Mouse (Mus musculus) ES-E14 (cell line): ENCODE measurements around the gene Bod1l.

Experiments used
- CHD2 ChIP-seq: IDR thresholded peaks from 2 replicates; pipeline ENCODE4 v1.6.1; 2014; ENCODE audit warnings: mild to moderate bottlenecking, low read depth, low read length, inconsistent platforms
- HCFC1 ChIP-seq: IDR thresholded peaks from 2 replicates; pipeline ENCODE4 v1.6.1; 2012; ENCODE audit warnings: low read length, inconsistent platforms, borderline replicate concordance; ENCODE audit not compliant: insufficient read depth
- MAFK ChIP-seq: IDR thresholded peaks from 2 replicates; pipeline ENCODE4 v1.6.1; 2014; ENCODE audit warnings: mild to moderate bottlenecking, low read depth, low read length, inconsistent platforms; ENCODE audit not compliant: insufficient read depth
- ZNF384 ChIP-seq: IDR thresholded peaks from 2 replicates; pipeline ENCODE4 v1.6.1; 2012; ENCODE audit warnings: low read depth, low read length, inconsistent platforms

GRCm38 (mm10) chr5:41794434-41794833, 49.7 kb downstream of the Bod1l start:
- TF ChIP-seq CHD2 (no peak), ZNF384 (no peak), HCFC1 (no peak), MAFK (no peak)
